Mouse (Mus musculus): Measurements from ENCODE around the gene Entpd6.

Entpd6 gene

DNA sequence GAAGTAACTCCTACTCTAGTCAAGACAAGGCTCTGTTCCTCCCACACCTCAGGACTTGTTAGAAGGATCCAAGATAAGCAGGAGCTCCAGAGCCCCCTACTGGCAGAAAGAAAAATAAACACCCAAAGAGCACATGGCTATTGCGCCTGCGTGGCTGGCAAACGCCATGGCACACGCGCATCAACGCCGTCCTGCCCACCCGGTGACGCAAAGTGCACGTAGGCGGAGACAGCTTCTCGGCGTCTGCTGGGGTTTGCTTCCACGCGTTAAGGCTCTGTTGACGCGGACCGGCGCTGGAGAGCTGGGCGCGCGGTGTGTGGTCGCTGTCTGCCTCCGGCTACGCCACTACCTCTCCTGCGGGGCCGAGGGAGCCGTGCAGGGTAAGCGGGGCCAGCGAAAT lies at the start of gene Entpd6:
Gene Entpd6 (plus strand): TSS at position 189 of the 400 bp plus-strand sequence.
- WGBS = under 1% methylated on average over 30 of the region's 30 CpGs

DNA sequence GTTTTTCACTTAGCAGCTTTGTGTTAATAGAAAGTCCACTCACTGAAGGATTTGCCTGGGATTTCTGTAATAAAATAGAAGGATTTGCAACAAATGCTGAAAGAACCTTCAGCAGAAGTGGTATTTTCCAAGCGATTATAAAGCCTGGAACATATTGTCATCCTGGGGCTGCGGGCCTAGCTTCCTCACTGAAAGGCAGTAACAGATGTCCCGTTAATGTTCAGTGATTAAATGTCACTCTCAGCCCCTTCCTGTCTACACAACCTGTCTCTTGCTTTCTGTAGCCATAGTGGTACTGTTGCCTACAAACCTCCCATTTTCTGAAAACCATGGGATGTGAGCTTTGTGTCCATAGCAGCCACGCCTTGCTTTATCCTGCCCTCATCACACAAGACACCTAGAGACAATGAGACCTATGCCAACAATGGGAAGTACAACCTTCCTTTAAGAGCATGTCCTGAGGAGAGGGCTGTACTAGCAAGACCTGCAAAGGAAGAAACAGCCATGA lies 36.6 kb upstream of the Entpd6 start:
- WGBS = 82% methylated on average over 4 of the region's 4 CpGs

DNA sequence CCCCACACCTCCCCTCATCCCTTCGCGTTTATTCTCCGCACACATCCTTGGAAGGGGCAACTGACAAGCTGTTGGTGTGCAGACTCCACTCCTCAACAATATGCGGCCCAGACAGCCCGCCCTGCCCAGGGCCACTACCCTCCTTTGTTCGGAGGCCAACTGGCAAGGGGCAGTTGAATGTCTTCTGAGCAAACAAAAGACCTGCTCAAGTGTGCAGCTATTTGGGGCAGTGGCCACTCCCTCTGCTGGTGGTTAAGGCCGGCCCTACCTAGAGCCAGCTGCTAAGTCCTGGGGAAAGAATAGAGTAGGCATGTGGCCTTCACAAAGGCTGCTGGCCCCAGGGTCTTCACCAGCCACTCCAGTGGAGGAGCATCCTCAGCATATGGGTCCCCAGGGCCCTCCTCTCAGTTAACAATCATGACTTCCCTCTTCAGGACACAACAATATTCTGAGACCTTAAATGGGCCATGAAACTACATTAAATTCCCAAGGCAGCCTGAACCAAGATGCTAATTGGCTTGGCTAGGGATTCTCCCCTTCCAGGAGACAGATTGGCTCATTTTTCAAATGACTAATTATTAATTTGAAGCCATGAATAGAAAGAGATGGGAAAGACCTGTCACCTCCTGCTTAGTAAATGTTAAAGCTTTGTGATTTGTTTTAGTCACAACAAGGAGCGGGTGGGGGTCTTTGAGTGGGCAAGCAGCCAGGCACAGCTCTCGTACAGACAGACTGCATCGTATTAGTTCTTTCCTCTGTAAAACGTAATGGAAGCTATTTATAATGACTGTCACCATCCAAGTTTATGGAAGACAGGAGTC lies 12.9 kb upstream of the Entpd6 start:
- WGBS = 50% methylated on average over 11 of the region's 11 CpGs

DNA sequence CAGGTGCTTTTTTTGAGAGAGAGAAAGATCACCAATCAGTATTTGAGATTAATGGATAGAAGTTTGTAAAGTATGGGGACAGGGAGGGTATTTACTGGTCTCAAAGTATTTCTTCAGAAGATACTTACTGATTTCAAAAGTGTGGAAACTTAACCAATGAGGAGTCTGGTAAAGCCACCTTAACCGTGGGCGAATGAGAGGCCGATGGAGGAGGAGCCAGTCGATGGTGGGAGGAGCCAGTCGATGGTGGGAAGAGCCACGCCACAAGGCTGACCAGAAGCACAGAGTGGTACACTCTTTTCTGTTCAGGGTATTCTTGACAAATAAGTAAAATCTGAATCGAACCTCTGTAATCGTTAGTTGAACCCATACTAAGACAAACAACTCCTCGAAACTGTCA lies 11.0 kb upstream of the Entpd6 start:
- WGBS = 82% methylated on average over 9 of the region's 9 CpGs

DNA sequence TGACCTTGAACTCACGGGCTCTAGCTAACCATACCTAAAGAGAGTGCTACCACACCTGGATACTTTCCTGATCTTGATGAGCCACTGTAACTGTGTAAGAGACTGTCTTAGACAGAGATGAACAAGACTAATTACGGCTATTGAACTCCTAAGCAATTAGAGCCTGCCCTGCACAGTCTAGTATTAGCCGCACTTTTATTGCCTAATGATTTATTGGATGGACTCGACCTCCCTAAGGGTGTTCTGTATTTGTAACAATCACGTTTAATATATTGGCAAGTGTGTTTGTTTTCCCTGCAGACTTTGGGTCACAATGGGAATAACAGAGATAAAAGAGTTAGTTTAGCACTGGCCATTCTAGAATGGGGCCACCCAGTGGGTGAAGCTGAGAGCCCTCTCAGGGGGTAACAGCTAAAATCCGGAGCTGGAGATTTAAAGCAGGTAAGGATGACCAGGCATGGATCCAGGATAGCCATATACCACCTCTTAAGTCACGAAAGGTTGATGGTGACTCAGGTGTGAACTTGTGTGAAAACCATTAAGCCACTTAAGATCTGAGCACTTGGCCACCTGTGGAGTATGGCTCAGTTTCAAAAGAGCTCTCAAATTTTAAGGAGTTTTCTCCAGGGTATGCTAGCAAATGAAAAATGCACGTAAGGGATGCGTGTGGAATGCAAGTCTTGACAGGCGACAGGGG lies 8.5 kb upstream of the Entpd6 start:
- WGBS = 73% methylated on average over 10 of the region's 10 CpGs

DNA sequence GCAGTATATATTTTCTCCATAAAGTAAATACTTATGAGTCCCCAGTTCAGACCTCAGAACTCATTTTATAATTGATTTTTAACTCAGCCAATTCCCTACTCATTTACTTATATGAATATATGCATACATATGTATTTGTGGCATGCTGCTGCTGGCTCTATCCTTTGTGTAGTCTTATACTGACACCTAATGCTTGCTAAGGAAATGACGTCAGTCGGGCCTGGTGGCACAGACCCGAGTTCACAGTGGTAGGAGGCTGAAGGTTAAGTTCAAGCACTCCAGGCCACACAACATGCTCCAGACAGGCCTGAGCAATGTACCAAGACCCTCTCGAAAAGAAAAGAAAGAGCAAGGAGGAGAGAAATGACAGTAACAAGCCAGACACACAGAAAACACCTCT lies 7.4 kb upstream of the Entpd6 start:
- WGBS = 60% methylated on average over 4 of the region's 4 CpGs

DNA sequence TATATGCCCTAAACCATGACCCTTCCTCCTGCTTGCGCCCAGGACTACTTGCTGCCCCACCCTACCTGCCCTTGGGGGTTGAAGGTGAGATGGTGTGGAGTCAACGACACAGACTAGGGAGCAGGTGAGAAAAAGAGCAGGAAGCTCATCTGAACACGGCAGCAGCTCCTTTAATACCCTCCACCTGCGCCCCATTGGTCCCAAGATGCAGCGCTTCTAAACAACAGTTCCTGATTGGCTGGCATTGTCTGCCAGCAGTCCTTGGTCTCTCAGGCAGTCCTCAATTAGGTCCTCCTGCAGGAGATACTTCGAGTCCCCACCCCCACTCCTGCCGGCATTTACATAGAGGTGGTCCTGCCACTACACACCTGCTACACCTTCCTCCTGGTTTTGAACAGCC lies 3.8 kb upstream of the Entpd6 start:
- WGBS = 81% methylated on average over 7 of the region's 7 CpGs

DNA sequence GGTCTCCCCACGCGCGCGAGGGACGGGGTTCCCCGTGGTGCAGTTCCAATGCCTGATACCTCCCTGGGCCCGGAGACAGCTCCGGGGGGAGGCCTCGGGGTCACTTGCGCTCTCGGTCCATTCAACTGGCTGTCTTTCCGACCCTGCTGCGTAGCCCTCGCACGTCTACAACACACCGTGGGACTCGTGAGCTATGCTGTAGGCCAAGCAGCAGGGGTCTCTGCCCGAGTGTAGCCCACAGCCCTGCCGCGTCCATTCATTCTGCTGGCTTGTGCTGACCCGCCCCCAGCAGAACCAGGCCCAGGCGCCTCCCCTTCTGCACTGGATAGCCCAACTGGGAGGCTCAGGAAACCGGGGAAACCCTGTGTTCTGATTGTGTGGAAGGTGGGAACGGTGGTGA lies 441 bp downstream of the Entpd6 start:
- WGBS = under 1% methylated on average over 24 of the region's 24 CpGs

DNA sequence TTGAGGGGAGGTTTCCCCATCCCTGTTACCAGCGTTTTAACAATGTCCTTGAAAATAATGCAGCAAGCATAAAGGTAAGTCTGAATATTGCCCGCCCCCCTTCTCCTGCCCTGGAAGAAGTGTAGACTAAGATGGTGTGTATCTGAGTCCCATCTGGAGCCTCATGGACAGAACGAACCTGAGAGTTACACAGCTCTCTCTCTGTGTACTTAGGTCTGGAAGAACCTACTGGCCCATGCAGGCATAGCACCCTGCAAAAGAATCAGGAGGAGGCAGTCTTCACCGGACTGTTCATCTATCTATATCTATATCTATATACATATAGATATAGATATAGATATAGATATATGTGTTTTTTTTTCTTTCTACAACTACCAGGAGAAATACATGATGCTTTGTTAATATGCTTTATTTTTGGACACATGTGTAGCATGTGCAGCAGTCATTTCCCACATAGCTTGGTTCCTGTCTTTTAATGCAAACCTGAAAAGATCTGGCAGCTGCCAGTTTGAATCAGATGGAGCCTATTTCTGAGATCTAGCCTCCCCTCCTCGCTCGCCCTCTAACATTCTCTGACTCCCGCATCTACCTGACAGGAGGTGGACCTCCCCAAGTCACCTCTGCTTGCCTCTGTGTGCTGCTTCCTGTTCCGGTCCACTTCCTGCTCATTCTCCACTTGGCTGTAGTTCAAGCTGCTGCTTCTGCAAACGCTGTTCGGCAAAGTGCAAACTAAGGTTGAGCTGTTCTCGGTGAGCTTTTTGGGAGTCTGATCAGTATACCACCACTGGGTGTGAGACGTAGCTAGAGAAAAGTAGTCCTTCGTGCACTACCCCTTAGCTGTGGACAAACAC lies 1.5 kb downstream of the Entpd6 start:
- WGBS = 52% methylated on average over 13 of the region's 13 CpGs

DNA sequence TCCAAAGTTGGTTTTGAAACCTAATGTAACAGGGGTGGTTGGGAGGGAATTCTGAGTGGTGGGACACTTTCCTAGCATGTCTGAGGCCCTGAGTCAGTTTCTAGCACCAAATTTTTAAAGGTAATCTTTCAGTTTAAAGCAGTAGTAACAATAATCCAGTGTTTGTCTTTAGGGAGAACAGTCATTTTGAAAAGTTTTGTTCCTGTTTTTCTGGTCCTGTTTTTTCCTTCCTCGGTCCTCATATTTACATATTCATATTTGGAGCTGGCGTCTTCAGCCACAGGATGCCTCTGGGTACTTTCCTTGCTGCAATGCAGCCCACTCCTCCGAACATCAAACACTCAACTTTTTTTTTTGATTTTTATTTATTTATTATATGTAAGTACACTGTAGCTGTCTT lies 6.2 kb downstream of the Entpd6 start:
- WGBS = 90% methylated on average over 3 of the region's 3 CpGs

DNA sequence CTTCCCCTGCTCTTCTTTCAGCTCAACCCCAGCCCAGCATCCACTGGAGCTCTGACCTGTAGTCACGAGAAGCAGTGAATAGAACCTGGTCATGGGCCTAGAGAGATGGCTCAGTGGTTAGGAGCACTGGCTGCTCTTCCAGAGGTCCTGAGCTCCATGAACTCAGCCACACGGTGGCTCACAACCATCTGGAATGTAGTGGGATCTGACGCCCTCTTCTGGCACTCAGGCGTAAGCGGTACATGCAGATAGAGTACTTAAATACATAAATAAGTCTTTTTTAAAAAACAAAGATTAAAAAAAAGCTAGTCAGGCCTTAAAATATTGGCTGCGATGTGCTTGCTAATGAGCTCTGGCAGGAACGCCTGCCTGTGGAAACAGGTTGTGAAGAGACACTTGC lies 12.6 kb downstream of the Entpd6 start:
- 52% methylated on average over 7 of the region's 7 CpGs for WGBS

DNA sequence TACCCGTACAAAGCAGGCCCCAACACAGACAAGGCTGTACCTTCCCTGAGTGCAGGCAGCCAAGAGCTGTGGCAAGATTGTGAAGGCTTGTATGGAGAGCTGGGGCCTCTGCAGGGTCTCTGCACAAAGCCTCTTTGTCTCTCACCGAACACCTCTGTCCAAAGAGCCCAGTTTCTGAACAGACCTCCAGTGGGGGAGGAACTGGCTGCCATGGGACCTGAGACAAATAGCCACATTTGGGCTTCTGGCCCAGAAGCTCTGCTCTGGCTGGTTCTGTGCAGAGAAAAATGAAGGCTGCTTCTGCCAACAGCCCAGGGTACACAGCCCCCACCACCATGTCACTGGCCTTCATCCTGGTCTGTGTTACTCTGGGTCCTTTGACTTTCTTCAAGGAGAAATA lies 16.8 kb downstream of the Entpd6 start:
- WGBS = 51% methylated on average over 2 of the region's 2 CpGs

DNA sequence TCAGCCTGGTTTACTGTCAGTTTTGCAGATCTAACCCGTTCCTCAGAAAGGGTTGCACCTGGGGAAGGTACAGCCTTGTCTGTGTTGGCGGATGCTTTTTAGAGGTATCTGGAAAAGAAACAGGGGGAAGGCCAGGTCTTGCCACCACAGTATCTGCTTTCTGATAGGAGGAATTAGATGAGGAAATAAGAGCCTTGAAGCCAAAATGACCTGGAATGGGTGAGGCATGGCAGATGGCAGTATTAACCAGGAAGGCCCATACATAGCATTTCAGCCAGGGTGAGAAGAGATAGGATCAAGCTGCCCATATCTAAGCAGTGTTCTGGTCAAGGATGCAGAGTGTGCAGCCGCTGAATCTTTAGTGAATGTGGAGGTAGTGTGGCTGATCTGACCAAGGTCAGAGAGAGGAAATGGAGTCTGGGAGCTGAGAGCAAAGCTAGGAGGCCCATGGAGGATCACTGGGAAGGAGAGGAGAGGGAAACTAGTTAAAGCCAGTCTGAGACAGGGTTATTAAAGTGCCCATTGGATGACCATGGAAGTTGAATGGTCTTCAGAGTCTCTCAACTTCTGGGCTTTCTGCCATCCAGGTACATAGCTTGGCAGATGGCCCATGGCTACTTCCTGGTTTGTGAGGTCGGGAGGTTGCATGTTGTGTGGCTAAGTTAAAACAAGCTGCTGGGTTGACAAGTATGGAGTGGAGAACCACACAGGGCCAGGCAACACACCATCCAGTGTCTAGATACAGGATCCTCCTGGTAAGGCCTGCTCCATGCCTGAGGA lies 17.4 kb downstream of the Entpd6 start:
- 71% methylated on average over 4 of the region's 4 CpGs for WGBS

DNA sequence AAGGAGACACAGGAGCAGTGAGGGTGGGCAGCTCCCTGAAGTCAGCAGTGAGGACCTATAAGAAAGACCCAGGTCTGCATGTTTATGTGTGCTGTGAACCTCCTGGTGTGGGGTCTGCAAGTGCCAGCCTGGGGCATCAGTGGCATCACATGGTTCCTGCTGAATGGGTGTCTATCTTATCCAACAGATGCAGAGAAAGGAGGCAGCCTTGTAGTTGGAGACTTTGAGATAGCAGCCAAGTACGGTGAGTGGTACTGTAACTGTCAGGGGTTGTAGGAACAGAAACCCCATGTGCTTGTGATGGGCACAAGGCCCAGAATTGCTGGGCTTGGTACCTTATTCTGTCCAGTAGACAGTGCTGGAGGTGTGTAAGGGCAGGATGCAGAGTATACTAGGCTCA lies 19.8 kb downstream of the Entpd6 start:
- WGBS = 70% methylated on average over 1 of the region's 1 CpGs

DNA sequence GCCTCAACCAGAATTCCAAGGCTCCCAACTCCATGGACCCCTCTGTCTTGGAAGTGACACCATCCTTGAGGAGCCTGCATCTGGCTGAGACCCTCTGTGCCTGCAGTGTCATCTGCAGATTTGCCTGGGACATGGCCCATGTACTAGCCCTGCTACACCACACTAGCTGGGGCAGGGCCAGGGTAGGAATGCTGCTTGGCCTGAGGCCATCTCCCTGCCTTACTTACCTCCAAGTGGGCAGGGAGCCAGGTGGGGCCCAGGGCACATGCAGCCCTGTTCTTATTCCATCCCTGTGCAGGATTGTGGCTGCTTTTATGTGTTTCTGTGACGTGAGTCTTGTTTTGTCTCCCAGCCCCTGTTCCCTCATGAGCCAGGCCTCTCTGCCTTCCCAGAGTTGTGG lies 21.9 kb downstream of the Entpd6 start:
- 42% methylated on average over 1 of the region's 1 CpGs for WGBS

DNA sequence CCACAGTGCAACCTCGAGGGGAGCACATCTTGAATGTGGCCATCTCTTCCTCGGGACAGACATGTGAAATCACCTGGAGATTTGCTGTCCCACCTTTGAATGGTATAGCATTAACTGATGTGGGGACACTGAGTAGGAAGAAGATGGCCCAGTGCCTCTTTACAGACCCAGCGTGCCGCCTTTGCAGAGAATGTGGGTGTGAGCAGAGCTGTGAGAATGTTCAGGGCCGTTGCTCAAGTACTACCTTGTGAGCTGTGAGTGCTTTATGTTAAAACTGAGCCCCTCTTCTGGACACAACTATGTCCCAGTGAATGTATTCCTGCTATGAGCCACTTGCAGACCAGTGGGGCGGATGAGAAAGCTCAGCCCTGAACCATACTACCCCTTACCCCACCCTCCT lies 22.3 kb downstream of the Entpd6 start:
- WGBS = 51% methylated on average over 6 of the region's 6 CpGs

DNA sequence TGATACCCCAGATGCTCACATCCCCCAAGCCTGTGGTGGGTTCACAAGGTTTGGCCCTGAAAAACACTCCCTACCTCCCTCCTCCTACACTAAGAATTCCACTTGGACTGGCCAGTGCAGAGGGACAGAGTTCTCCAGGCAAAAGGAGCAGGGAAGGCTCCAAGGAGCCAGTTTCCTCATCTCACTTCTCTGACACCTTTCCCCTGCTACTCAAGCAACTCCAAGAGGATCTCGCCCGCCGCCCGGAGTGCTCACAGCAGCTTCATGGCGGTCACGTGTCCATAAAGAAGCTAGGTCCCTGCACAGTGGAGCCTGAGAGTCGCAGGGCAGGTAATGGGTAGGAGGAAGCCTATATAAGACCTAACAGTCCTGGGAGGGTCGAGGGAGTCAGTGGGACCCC lies 23.2 kb downstream of the Entpd6 start:
- 88% methylated on average over 8 of the region's 8 CpGs for WGBS

DNA sequence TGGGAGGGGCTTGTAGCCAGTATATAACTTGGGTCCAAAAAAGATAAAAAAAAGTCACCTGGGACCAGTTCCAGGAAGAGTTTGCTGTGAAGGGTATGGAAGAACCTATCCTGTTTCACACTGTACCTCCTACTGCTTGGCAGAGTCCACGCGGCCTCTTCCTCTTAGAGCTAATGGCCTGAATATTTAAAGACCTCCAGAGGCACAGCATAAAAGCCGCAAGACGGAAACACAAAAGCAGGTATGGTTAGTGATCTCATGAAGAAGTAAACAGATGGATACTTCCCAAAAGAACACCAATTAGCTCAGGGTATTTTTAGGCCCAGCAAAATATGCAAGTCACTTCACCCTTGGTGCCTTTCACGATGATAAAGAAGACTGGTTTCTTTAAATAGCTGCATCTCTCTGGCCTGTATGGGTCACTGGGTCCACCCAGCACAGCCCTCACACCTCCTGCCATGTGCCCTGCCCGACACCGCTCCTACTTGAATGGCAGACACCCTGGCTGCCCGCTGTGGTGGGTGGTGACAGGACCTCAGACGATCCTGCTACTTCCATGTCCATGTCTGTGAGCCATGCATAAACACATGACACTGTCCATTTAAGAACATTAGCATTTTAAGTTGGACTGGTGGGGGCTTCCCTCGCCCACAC lies 23.8 kb downstream of the Entpd6 start:
- WGBS = 57% methylated on average over 10 of the region's 10 CpGs

DNA sequence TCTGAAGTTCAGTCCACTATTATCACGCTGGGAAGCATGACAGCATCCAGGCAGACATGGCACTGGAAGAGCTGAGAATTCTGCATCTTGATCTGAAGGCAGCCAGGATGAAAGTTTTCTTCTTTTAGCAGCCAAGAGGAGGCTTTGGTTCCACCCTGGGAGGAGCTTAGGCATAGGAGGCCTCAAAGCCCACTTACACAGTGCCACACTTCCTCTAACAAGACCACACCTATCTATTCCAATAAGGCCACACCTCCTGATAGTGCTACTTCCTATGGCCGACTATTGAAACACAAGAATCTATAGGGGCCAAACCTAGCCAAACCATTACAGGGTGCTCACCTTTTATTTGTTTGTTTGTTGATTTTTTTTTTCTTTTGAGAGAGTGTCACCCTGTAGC lies 34.0 kb downstream of the Entpd6 start:
- 92% methylated on average over 2 of the region's 2 CpGs for WGBS

DNA sequence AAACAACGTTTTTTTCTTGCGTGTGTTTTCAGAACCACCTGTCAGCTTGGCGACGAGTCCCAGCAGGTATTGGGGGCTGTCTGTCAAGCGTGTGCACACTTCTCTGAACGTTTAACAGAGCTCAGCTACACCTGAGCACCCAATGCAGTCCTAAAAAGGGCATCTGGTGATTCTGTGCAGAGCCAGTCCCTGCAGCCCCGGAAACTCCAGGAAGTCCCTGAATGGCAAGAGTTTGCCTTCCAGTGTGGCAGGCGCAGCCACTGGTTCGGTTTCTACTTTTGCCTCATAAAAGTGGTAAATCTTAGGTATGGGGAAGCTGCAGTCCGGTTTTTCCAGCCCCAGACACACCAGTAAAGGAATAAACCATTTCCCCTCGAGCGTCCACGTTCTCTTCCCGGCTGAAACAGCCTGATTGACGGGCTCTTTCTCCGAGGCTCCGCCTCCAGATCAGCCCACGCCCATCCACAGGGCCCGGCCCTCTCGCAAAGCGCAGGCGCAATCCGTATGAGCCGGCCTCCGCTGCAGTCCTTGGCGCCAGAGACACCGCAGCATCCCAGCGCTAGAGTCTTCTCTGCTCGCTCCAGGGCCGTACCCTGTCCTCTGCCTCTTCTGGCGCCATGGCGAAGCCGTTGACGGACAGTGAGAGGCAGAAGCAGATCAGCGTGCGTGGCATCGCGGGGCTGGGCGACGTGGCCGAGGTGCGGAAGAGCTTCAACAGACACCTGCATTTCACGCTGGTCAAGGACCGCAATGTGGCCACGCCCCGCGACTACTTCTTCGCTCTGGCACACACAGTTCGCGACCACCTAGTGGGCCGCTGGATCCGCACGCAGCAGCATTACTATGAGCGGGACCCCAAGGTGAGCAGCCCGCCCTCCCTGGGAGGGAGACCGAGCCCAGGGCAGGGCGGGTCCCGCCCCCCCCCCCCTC lies 37.7 kb downstream of the Entpd6 start, which contains the start of gene Pygb:
Gene Pygb (plus strand): TSS at position 485 of the 930 bp plus-strand sequence.
- 2% methylated on average over 55 of the region's 58 CpGs for WGBS

Measured in cerebral cortex, adult 2 months (tissue).